Mouse (Mus musculus): ENCODE data around the gene Qrich2. TPM values are rescaled to one million over a fixed set of nuclear protein-coding genes. Genes with fewer than 3 reads are reported as not detected.

Qrich2 gene
- not detected for polyA plus RNA-seq (2014; fragmentation: Illumina TruSeq; extraction: RNeasy Lipid Tissue Mini Kit (QIAGEN cat#74804); ENCODE audit: low read depth, low replicate concordance)

DNA sequence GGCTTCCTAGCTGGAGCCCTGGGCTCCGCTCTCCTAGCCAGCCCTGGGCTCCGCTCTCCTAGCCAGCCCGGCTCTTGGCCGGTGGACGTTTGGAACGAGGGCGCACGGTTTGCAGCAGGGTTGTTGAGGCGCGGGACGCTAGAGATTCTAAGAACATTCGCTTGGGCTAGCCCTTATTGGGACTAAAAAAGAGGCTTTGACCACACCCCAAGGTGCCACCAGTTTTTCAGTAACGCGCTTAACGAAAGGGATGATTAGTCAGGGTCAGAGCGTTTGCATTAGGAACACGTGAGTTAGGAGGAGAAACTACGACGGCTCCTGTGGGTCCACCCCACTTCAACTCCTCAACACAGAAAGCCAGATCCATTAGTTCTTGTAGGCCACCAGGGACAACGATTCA is at the start of gene Qrich2:
Gene Qrich2 (minus strand): TSS at position 101 of the 400 bp plus-strand sequence.

DNA sequence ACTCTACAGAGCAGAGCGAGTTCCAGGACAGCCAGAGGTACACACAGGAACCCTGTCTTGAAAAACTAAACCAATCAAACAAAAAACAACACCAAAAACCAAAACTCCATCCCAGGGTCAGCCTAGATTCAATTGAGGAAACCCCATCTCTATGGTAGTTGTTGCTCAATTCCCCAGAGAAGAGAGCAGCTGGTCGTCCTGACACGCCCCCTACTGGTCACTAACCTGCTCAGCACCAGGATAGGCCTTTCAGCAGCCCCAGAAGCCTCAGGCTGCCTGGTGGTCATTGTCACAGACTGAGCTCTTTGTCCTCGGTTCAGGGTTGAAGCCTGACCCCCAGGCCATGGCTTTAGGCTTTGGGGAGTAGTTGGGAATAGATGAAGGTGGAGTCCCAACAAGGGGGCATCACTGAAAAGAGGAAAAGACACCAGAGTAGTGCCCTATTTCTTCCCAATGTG is 27.8 kb upstream of the Qrich2 start, which contains the start of gene Prpsap1:
Gene Prpsap1 (minus strand): TSS at position 408 of the 458 bp plus-strand sequence.

DNA sequence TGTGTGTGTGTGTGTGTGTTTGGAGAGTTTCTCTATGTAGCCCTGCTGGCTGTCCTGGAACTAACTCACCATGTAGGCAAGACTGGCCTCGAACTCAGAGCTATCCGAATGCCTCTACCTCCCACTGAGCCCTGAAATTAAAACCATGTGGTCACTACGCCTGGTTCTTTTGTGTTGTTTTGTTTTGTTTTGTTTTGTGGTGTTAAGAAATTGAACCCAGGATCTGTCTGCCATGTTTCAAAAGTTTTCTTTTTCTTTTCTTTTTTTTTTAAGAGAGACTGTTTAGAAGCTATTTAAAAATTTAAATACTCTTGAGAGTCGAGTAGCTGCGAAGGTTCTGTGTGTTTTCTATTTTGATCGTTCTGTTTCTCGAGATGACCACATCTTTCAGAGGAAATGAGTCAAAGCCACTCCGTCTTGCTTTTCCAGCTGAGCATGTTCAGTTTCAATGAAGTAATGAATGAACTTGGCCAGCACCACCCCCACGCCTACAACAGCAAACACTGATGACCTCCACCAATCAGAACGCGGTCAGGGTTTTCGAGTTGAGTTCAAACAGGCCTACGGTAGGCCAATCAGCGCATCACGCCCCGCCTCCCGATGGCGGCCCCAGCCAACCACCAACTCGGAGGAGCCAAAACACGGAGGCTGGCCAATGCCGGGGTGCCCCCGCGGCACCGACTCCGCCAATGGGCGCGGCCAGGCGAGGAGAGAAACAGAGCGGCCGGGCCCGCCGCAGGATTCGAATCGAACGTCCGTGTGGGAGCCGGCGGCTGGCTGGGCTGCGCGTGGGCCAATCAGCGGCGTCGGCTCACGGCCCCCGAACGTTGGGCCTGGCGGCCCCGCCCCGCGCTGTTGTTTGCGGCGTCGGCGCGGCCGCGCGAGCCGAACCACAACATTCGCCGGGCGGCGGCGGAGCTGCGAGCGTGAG is 32.4 kb downstream of the Qrich2 start, which contains the start of gene Ubald2:
Gene Ubald2 (plus strand): TSS at position 739 of the 931 bp plus-strand sequence.

GRCm38 (mm10) chr11:116412904-116413630 is 53.0 kb downstream of the Qrich2 start, which contains the start of gene Rnf157:
Gene Rnf157 (minus strand): TSS chr11:116413032.

Other genes with a start within 250 kb of the Qrich2 start
- 0.24 TPM for gene Evpl, start 228.2 kb downstream of the Qrich2 start, polyA plus RNA-seq (2014; fragmentation: Illumina TruSeq; extraction: RNeasy Lipid Tissue Mini Kit (QIAGEN cat#74804); ENCODE audit: low read depth, low replicate concordance)
- gene Srp68, start 192.0 kb downstream of the Qrich2 start, polyA plus RNA-seq (2014; fragmentation: Illumina TruSeq; extraction: RNeasy Lipid Tissue Mini Kit (QIAGEN cat#74804); ENCODE audit: low read depth, low replicate concordance): 56.6 TPM
- gene Galr2, start 185.3 kb downstream of the Qrich2 start, polyA plus RNA-seq (2014; fragmentation: Illumina TruSeq; extraction: RNeasy Lipid Tissue Mini Kit (QIAGEN cat#74804); ENCODE audit: low read depth, low replicate concordance): not detected
- gene Exoc7, start 159.0 kb downstream of the Qrich2 start, polyA plus RNA-seq (2014; fragmentation: Illumina TruSeq; extraction: RNeasy Lipid Tissue Mini Kit (QIAGEN cat#74804); ENCODE audit: low read depth, low replicate concordance): 34.8 TPM
- not detected for gene Foxj1, start 130.8 kb downstream of the Qrich2 start, polyA plus RNA-seq (2014; fragmentation: Illumina TruSeq; extraction: RNeasy Lipid Tissue Mini Kit (QIAGEN cat#74804); ENCODE audit: low read depth, low replicate concordance)
- 4.7 TPM for gene Rnf157, start 53.2 kb downstream of the Qrich2 start, polyA plus RNA-seq (2014; fragmentation: Illumina TruSeq; extraction: RNeasy Lipid Tissue Mini Kit (QIAGEN cat#74804); ENCODE audit: low read depth, low replicate concordance)
- 29.6 TPM for gene Ubald2, start 32.1 kb downstream of the Qrich2 start, polyA plus RNA-seq (2014; fragmentation: Illumina TruSeq; extraction: RNeasy Lipid Tissue Mini Kit (QIAGEN cat#74804); ENCODE audit: low read depth, low replicate concordance)
- 29.6 TPM for gene Prpsap1, start 28.0 kb upstream of the Qrich2 start, polyA plus RNA-seq (2014; fragmentation: Illumina TruSeq; extraction: RNeasy Lipid Tissue Mini Kit (QIAGEN cat#74804); ENCODE audit: low read depth, low replicate concordance)
- gene Sphk1, start 64.7 kb upstream of the Qrich2 start, polyA plus RNA-seq (2014; fragmentation: Illumina TruSeq; extraction: RNeasy Lipid Tissue Mini Kit (QIAGEN cat#74804); ENCODE audit: low read depth, low replicate concordance): 1.5 TPM
- gene Ube2o, start 115.2 kb upstream of the Qrich2 start, polyA plus RNA-seq (2014; fragmentation: Illumina TruSeq; extraction: RNeasy Lipid Tissue Mini Kit (QIAGEN cat#74804); ENCODE audit: low read depth, low replicate concordance): 19.6 TPM
- gene Aanat, start 120.2 kb upstream of the Qrich2 start, polyA plus RNA-seq (2014; fragmentation: Illumina TruSeq; extraction: RNeasy Lipid Tissue Mini Kit (QIAGEN cat#74804); ENCODE audit: low read depth, low replicate concordance): not detected
- gene Rhbdf2, start 160.8 kb upstream of the Qrich2 start, polyA plus RNA-seq (2014; fragmentation: Illumina TruSeq; extraction: RNeasy Lipid Tissue Mini Kit (QIAGEN cat#74804); ENCODE audit: low read depth, low replicate concordance): 9.1 TPM
- 1.2 TPM for gene Prcd, start 187.3 kb upstream of the Qrich2 start, polyA plus RNA-seq (2014; fragmentation: Illumina TruSeq; extraction: RNeasy Lipid Tissue Mini Kit (QIAGEN cat#74804); ENCODE audit: low read depth, low replicate concordance)
- 42.8 TPM for gene Cygb, start 188.1 kb upstream of the Qrich2 start, polyA plus RNA-seq (2014; fragmentation: Illumina TruSeq; extraction: RNeasy Lipid Tissue Mini Kit (QIAGEN cat#74804); ENCODE audit: low read depth, low replicate concordance)

All from heart, adult 10 weeks (tissue).